Mouse (Mus musculus): ENCODE data around the gene Ifitm2.
"Not testable (repeated sequence)": the region's sequence is repeated elsewhere in the genome, so short reads cannot be mapped to it uniquely, and the experiment has no call there.

Gene Ifitm2

GRCm38 (mm10) chr7:140955758-140956555 lies at the start of gene Ifitm2, which contains the start of gene Gm45717:
Ifitm2 (minus strand) TSS chr7:140955987.
Gm45717 (minus strand) TSS chr7:140955937.
- peak; percentile 93 for DNase-seq

GRCm38 (mm10) chr7:141003248-141004010 lies 47.6 kb upstream of the Ifitm2 start:
- no peak for DNase-seq

GRCm38 (mm10) chr7:141000881-141001708 lies 45.3 kb upstream of the Ifitm2 start:
- DNase-seq, result no peak

DNA sequence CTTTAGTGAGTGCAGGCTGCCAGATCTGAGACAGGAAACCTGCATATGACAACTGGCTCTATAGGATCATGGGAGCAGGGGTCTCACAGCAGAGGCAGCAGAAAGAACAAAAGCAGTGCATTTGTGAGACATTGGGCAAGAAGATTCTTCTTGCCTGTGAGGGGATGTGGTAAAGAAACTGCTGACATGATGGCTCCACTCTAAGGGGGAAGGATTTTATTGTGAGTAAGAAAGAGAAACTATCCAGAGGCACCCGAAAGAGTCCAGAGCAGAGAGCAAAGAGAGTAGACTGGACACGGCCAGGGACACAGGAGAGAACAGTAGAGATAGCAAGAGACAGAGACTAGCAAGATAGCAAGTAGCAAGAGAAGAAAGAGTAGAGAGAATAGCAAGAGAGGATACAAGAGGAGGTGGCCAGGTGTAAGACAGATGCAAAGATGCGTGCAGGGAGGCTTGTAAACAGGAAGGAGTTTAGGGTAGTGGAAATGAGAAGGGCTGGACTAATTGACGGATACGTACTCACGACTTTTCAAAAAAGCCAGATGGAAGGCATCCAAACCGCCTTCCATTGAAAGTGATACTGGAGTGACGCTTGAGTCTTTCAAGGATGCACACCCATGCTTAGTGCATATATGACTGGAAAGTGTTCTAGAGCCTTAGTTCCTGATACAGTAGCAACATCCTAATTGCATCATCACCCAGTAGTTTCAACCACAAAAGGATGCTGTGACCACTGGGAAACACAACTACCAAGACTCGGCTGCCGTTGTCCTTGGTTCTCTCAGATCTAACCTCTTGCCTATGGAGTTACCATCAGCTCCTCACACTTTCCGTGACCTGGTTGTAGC lies 43.3 kb upstream of the Ifitm2 start:
- DNase-seq, result no peak

DNA sequence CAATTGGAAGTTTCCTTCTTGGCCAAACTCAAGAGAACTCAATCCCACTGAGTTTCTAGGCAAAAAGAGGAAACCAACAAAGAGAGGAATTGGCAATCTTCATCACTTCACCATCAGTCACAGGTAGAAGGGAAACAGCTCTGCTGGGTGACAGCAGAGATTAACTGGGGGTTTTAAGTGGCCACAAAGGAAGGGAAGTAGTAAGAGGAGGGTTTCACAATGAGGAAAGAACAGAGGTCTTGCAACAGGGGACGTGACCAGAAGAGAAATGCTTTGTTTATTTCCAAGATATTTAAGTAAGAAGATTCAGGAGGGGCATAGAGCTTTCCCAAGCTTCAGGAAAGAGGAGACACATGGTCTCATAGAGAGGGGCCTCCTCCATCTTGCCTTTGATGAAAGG lies 42.0 kb upstream of the Ifitm2 start:
- DNase-seq, result no peak

DNA sequence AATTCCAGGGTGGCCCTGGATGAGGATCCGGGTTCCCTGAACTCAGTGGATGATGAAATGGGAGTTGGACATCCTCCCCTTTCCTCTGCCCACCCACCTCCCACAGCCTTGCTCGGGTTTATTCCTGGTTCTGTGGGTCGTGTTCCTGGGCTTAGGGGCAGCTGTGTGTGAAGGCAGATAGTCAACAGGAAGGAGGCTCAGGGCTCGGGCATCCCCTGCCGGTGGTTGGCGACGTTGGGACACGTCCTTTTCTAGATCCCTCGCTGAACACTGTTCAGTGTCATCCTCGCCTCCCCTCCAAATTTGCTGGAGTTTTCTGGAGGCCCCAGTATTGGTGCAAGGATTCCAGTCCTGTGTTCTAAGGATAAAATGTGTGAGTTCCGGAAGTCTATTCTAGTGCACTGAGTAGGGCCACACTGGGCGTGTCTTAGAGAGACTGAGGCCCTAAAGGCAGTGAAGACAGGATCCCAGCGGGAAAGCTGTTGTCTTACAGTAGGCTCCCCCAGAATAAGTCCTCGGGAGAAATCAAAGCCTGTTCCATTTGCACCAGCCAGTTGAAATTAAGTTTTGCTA lies 35.4 kb upstream of the Ifitm2 start:
- DNase-seq, result no peak

- DNase-seq, result no peak
These were observed 34.8 kb upstream of the Ifitm2 start for GRCm38 (mm10) chr7:140990622-140991021.

- no peak for DNase-seq
These were observed 34.4 kb upstream of the Ifitm2 start for GRCm38 (mm10) chr7:140990185-140990584.

DNA sequence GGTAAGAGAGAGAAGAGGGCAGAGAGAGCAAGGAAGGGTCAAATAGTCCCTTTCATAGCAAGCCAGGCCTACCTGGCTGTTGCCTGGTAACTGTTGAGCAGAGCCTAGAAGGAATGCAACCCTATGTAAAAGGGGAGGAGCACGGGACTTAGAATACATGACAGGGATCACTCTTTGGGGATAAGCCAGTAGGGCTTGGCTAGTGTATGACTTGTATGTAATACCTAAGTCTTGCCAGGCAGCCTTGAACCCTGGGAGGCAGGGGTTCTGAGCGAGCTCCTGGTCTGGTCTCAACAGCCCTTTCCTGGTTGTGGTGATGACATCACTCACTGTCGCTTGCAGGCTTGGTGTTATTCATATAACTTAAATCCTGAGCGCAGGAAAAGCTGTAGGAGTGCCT lies 33.2 kb upstream of the Ifitm2 start:
- no peak for DNase-seq

DNA sequence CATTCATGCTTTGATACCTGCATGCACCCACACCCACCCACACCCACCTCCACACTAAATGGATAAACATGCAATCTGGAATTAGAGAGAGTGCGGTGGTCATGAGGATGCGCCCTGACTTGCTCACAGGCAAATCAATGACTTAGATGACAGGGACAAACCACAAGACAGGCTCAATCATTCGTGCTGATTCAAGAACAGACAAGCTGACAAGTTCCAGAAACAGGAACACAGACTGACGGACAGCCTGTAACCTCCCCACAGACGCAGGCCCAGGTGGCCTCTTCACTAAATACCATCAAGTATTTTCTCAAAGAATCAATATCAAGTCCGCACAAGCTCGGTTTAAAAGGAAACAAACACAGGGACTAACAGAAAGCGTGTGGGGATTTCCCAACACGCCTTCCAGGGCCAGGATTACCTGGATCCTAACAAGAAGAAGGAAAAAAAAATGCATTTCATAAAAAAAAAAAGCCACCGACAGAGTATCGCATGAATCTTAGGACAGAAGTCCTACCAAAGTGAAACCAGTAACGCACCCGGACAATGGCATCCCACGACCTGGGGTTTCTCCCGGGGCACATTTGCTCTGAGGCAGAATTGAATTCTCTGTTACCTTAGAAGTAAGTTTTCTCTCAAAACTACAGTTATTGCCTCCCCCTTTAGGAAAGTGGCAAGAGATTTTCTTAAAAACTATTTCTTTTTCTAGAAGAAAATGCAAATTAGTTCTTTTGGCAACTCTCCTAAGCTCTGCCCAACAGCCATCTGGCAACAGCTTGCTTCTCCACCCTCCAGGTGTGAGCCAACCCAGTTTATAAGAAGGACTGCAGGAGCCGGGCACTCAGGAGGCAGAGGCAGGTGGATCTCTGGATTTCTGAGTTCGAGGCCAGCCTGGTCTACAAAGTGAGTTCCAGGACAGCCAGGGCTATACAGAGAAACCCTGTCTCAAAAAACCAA lies 31.7 kb upstream of the Ifitm2 start:
- no peak for DNase-seq

DNA sequence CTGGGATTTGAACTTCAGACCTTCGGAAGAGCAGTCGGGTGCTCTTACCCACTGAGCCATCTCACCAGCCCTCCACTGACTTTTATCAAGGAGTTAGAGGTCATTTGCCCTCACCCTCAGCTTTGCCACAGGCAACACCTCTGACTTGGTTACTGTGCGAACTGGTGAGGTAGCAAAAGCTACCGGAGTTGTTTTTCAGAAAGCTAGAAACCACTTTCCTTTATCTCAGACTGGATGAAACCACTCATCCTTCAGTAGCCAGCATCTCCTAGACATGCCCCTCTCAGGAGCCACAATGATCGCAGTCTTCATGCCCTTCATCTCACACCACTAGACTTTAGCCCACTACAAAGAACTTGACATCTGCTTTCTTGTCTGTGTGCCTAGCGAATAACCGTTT lies 27.2 kb upstream of the Ifitm2 start:
- DNase-seq, result no peak

DNA sequence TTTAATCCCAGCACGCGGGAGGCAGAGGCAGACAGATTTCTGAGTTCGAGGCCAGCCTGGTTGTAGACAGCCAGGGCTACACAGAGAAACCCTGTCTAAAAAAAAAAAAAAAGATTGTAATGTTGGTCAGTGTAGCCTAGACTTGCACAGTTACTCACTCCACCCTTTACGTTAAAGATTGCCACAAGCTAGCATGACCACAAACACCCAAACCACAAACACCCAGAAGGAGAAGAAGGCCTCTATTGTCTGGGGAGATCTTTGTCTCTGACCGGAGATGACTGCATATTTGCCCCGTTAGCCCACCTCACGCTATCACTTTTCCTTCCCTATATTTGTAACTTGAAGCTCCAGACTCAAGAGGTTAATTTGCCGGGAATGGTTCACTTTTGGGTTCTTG lies 25.9 kb upstream of the Ifitm2 start:
- no peak for DNase-seq

- not testable (repeated sequence) for DNase-seq
These were observed 20.9 kb upstream of the Ifitm2 start for GRCm38 (mm10) chr7:140976720-140977119.

- no peak for DNase-seq
These were observed 19.7 kb upstream of the Ifitm2 start for GRCm38 (mm10) chr7:140975465-140975864.

- no peak for DNase-seq
These were observed 19.2 kb upstream of the Ifitm2 start for GRCm38 (mm10) chr7:140974940-140975339.

GRCm38 (mm10) chr7:140973396-140974165 lies 17.8 kb upstream of the Ifitm2 start:
- peak; percentile 27 for DNase-seq

- DNase-seq, result peak; percentile 66
These were observed 15.8 kb upstream of the Ifitm2 start for GRCm38 (mm10) chr7:140971479-140972171.

- no peak for DNase-seq
These were observed 15.1 kb upstream of the Ifitm2 start for GRCm38 (mm10) chr7:140970931-140971330.

DNA sequence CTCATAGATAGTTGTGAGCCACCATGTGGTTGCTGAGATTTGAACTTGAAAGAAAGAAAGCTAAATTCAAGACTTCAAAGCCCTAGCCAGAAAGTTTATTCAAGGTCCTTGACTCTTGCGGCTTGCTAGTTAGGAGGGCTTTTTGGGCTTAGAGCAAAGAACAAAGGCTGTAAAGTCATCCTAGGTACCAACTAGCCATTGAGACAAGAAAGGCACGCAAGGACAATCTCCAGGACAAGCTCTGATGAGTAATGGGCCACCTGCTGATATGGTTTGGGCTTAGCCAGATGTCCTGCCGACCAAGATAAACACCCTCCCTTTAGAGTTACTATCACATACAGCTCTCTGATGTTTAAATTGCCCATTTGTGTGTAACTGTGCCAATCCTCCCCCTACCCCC lies 12.9 kb upstream of the Ifitm2 start:
- DNase-seq, result not testable (repeated sequence)
